Mouse (Mus musculus) intestine, embryonic 15.5 days (tissue): Measurements from ENCODE around the gene Fbxo36. TPM values are rescaled to one million over a fixed set of nuclear protein-coding genes. Genes with fewer than 3 reads are reported as not detected.

Experiments
- ATAC-seq: fragments of 200-750 bp; cut with Nextera tagmentation; 2 replicates; pipeline ENCODE4 v1.8.0; 2017; ENCODE audit warnings: moderate TSS enrichment, moderate library complexity
- H3K27ac ChIP-seq: fragments of 300-500 bp; sonication (generic); 2 replicates; pipeline ENCODE4 v1.5.1; 2015; ENCODE audit warnings: mild to moderate bottlenecking, inconsistent platforms
- H3K27me3 ChIP-seq: fragments of 300-500 bp; sonication (generic); replicated peaks from 2 replicates; pipeline ENCODE4 v1.6.1; 2015; ENCODE audit warnings: inconsistent platforms
- H3K36me3 ChIP-seq: fragments of 300-500 bp; sonication (generic); 2 replicates; pipeline ENCODE4 v1.6.1; 2015; ENCODE audit warnings: inconsistent platforms
- H3K4me1 ChIP-seq: fragments of 300-500 bp; sonication (generic); replicated peaks from 2 replicates; pipeline ENCODE4 v1.6.1; 2015; ENCODE audit warnings: inconsistent platforms
- H3K4me2 ChIP-seq: fragments of 300-500 bp; sonication (generic); replicated peaks from 2 replicates; pipeline ENCODE4 v1.6.1; 2015; ENCODE audit warnings: mild to moderate bottlenecking, inconsistent platforms
- H3K4me3 ChIP-seq: fragments of 300-500 bp; sonication (generic); replicated peaks from 2 replicates; pipeline ENCODE4 v1.5.1; 2015; ENCODE audit warnings: inconsistent platforms
- H3K9ac ChIP-seq: fragments of 300-500 bp; sonication (generic); 2 replicates; pipeline ENCODE4 v1.6.1; 2015; ENCODE audit warnings: inconsistent platforms
- H3K9me3 ChIP-seq: fragments of 300-500 bp; sonication (generic); 2 replicates; pipeline ENCODE4 v1.6.1; 2016; ENCODE audit warnings: inconsistent platforms
- WGBS: fragments of 180-500 bp; shearing (Covaris S2); methylation state at CpG from one replicate; pipeline ENCODE4 v1.1.7; 2015; 5-methylcytosine and 5-hydroxymethylcytosine counted together
- polyA plus RNA-seq: library from polyadenylated mRNA; unstranded; fragments of >200 nt; fragmentation: Nextera tagmentation; extraction: Ambion mirVana; gene quantifications from 2 replicates; pipeline ENCODE4 v1.2.1, GENCODE M21; 2015

Fbxo36 gene
- polyA plus RNA-seq, result 12.3 and 14.9 TPM in 2 replicates

- peak within 1 kb of the TSS; percentile 69 for H3K4me2 ChIP-seq
- H3K27me3 ChIP-seq, result no peaks in the 10 kb centered on the region
- no peaks in the 10 kb centered on the region for H3K9me3 ChIP-seq
- peak within 1 kb of the TSS; percentile 94 for H3K4me3 ChIP-seq
- under 1% methylated on average over 54 of the region's 54 CpGs for WGBS
- peak within 1 kb of the TSS; percentile 99 for H3K27ac ChIP-seq
- no peaks in the 10 kb centered on the region for H3K4me1 ChIP-seq
- peak within 1 kb of the TSS; percentile 97 for H3K9ac ChIP-seq
- peak; percentile 86 for ATAC-seq
- no peaks in the 10 kb centered on the region for H3K36me3 ChIP-seq
Observed at GRCm38 (mm10) chr1:84839309-84840017, at the start of gene Fbxo36. Gene Fbxo36 (plus strand): TSS chr1:84839841.

DNA sequence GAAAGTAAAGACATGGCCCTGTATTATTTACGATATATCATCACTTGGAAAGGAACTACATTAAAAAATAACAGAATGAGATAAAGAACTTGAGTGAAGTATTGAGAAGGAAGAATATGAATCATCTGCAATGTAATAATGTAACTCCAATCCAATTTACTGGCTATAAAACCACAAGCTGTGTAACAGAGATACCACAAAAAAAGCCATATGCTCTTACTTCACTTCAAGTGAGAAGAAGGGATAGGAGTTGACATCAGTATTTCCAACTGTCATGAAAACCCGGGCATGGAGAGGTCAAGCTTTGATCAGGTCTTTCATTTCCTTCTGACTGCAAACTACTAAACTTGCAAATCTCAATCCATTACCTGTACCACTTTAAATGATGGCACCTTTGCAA is 48.2 kb upstream of the Fbxo36 start:
- H3K4me1 ChIP-seq, result no peaks in the 10 kb centered on the region
- H3K4me2 ChIP-seq, result no peak overlapping the region
- peaks cover 16% of the 10 kb centered on the region; the same call in 1 of the 2 replicates for H3K36me3 ChIP-seq
- no peak overlapping the region for H3K4me3 ChIP-seq
- no peaks in the 10 kb centered on the region for H3K9me3 ChIP-seq
- no peaks in the 10 kb centered on the region for H3K27me3 ChIP-seq
- H3K27ac ChIP-seq, result no peak overlapping the region
- H3K9ac ChIP-seq, result no peak overlapping the region
- no peak for ATAC-seq
- 92% methylated on average over 2 of the region's 2 CpGs for WGBS

- Histone ChIP-seq H3K27me3 (no peaks in the 10 kb centered on the region), H3K9ac (no peak overlapping the region), H3K36me3 (0 out of 2 replicates have a peak, but pooled peaks cover 12% of the 10 kb centered on the region), H3K9me3 (no peaks in the 10 kb centered on the region), H3K4me2 (no peak overlapping the region), H3K27ac (no peak overlapping the region), H3K4me1 (no peaks in the 10 kb centered on the region), H3K4me3 (no peak overlapping the region)
- 92% methylated on average over 7 of the region's 7 CpGs for WGBS
- ATAC-seq, result no peak
Observed at GRCm38 (mm10) chr1:84795335-84795734, 44.3 kb upstream of the Fbxo36 start.

DNA sequence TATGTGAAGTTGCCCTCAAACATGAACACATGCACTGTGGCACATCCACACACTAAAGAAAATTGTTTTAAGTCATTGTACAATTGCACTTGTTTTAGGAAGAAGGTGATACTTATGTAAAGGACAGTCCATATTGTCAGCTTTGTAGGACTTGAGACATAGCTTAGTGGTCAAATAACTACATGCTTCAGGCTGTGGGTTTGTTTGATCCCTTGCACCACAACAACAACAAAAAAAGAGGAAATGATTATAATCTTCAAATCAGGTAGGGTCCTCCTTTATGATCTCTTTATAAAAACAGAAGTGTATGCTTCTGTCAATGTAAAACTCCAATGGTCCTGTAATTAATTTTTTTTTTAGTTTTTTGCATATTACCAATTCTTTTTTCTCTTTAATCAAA is 40.5 kb upstream of the Fbxo36 start:
- Histone ChIP-seq H3K27ac (no peak overlapping the region), H3K4me2 (no peak overlapping the region), H3K9ac (no peak overlapping the region), H3K27me3 (no peaks in the 10 kb centered on the region), H3K36me3 (0 out of 2 replicates have a peak, but pooled peaks cover 2% of the 10 kb centered on the region), H3K4me1 (0 out of 2 replicates have a peak, but pooled peaks cover 2% of the 10 kb centered on the region), H3K9me3 (no peaks in the 10 kb centered on the region), H3K4me3 (no peak overlapping the region)
- ATAC-seq, result no peak

- Histone ChIP-seq H3K27ac (no peak overlapping the region), H3K36me3 (no peaks in the 10 kb centered on the region), H3K4me2 (no peak overlapping the region), H3K9ac (no peak overlapping the region), H3K4me3 (no peak overlapping the region), H3K9me3 (no peaks in the 10 kb centered on the region), H3K4me1 (0 out of 2 replicates have a peak, but pooled peaks cover 2% of the 10 kb centered on the region), H3K27me3 (no peaks in the 10 kb centered on the region)
- ATAC-seq, result 0 out of 2 replicates have a peak, but pooled peaks have one; percentile 51
- 37% methylated on average over 1 of the region's 1 CpGs for WGBS
Observed at GRCm38 (mm10) chr1:84803788-84804187, 35.9 kb upstream of the Fbxo36 start.

DNA sequence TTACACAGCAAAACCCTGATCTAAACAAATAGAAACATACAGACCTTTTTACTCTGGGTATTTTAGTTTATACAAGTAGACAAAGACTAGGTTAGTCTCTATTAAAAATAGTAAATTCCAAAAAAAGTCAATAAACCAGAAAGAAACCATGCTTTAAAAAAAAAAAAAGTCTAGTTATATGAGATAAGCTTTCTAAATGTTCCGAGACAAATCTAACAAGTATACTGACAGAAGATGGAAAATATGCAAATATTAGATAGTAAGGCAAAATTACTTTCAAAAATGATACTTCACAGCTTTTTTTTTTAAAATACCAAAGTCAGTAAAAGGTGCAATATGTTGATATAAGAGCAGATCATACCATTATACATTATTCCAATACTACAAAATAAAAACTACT is 22.0 kb upstream of the Fbxo36 start:
- Histone ChIP-seq H3K36me3 (no peaks in the 10 kb centered on the region), H3K4me1 (no peaks in the 10 kb centered on the region), H3K9ac (no peak overlapping the region), H3K9me3 (no peaks in the 10 kb centered on the region), H3K4me2 (no peak overlapping the region), H3K4me3 (no peak overlapping the region), H3K27me3 (no peaks in the 10 kb centered on the region), H3K27ac (no peak overlapping the region)
- no peak for ATAC-seq
- WGBS, result 88% methylated on average over 1 of the region's 1 CpGs

GRCm38 (mm10) chr1:84825091-84825490 is 14.6 kb upstream of the Fbxo36 start:
- no peak for ATAC-seq
- WGBS, result 53% methylated on average over 2 of the region's 2 CpGs

DNA sequence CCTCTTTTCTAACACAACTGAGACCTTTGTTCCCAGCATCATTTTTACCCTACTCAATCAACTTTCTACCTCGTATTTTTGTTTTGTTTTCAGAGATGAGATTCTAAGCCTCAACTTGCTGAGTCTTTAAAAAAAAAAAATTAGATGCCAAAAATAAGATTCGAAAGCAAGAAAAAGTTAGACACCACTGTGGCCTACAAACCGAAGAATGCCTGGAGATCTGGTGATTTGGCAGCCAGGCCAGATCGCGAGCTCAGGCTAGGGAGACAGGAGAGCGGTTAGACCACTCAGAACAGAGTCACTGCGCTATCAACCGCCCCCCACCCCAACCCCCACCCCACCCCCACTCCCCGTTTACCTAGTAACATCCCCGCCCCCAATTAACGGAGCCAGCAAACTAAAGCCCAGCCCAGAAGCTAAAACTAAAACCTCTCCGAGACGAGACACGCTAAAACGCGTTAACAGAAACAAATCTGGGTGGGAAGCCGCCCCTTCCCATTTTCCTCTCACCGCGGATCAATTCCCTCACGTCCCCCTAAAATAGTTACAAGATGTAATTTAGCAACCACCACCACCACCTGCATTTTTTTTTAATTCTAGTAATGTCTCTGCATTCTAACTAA is 2.0 kb upstream of the Fbxo36 start:
- no peak overlapping the region for H3K27ac ChIP-seq
- 4% methylated on average over 20 of the region's 20 CpGs for WGBS
- no peaks in the 10 kb centered on the region for H3K36me3 ChIP-seq
- no peak for ATAC-seq
- H3K9ac ChIP-seq, result peak overlapping the region; percentile 97
- H3K4me1 ChIP-seq, result no peaks in the 10 kb centered on the region
- H3K9me3 ChIP-seq, result no peaks in the 10 kb centered on the region
- H3K27me3 ChIP-seq, result no peaks in the 10 kb centered on the region
- peak overlapping the region; percentile 94 for H3K4me3 ChIP-seq
- H3K4me2 ChIP-seq, result peak overlapping the region; percentile 66

More at GRCm38 (mm10) chr1:84825091-84825490, 14.6 kb upstream of the Fbxo36 start:
- no peaks in the 10 kb centered on the region for H3K27me3 ChIP-seq
- no peaks in the 10 kb centered on the region for H3K4me1 ChIP-seq
- H3K36me3 ChIP-seq, result peaks cover 3% of the 10 kb centered on the region; the same call in 1 of the 2 replicates
- H3K27ac ChIP-seq, result no peak overlapping the region
- no peaks in the 10 kb centered on the region for H3K9me3 ChIP-seq
- H3K9ac ChIP-seq, result no peak overlapping the region
- H3K4me3 ChIP-seq, result no peak overlapping the region
- H3K4me2 ChIP-seq, result no peak overlapping the region

- peak; percentile 7 for ATAC-seq
Observed at GRCm38 (mm10) chr1:84838156-84838555, 1.5 kb upstream of the Fbxo36 start.

GRCm38 (mm10) chr1:84838621-84839151 is 955 bp upstream of the Fbxo36 start:
- peak; percentile 57 for ATAC-seq
- no peaks in the 10 kb centered on the region for H3K9me3 ChIP-seq
- peak overlapping the region; percentile 94 for H3K4me3 ChIP-seq
- peak overlapping the region; percentile 97 for H3K9ac ChIP-seq
- H3K27me3 ChIP-seq, result no peaks in the 10 kb centered on the region
- H3K36me3 ChIP-seq, result no peaks in the 10 kb centered on the region
- H3K4me1 ChIP-seq, result no peaks in the 10 kb centered on the region
- peak overlapping the region; percentile 99 for H3K27ac ChIP-seq
- peak overlapping the region; percentile 66 for H3K4me2 ChIP-seq
- under 1% methylated on average over 38 of the region's 44 CpGs for WGBS

More at GRCm38 (mm10) chr1:84838156-84838555, 1.5 kb upstream of the Fbxo36 start:
- Histone ChIP-seq H3K9ac (peak overlapping the region; percentile 97), H3K4me3 (peak overlapping the region; percentile 94), H3K4me1 (no peaks in the 10 kb centered on the region), H3K9me3 (no peaks in the 10 kb centered on the region), H3K36me3 (no peaks in the 10 kb centered on the region), H3K4me2 (peak overlapping the region; percentile 66), H3K27me3 (no peaks in the 10 kb centered on the region), H3K27ac (peak overlapping the region; percentile 99)
- under 1% methylated on average over 22 of the region's 22 CpGs for WGBS

DNA sequence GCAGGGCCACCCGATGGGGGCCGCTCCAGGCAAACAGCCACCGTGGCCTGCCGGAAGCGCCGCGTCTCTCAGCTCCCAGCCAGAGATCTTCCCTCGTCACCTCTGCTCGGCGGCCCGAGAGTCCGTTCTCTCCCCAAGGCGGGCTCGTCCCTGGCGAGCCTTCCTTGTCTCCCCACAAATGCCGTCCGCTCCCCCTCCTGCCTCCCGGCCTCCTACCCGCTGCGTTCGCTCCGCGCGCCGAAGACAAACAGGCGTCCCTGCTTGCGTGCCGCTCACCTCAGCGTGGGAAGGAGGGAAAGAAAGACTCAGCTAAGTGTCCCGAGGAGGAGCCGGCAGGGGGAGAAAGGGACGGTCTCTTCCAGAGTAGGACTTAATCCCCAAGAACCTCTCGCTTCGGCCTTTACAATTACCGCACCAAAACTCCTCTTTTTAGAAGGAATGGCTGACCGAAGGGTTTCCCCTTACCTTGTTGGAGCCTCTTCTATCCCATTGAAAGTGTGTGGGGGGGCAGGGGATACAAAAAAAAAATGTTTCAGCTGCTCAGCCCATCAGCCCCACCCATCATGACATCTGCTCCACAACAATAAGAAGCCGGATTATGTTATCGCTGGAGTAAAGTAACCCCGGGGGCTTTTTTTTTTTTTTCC is 500 bp downstream of the Fbxo36 start, which contains the start of gene Trip12:
Gene Trip12, minus strand, starts transcription at position 499 of the 647 bp plus-strand sequence.
- under 1% methylated on average over 39 of the region's 39 CpGs for WGBS
- peak; percentile 66 for ATAC-seq

DNA sequence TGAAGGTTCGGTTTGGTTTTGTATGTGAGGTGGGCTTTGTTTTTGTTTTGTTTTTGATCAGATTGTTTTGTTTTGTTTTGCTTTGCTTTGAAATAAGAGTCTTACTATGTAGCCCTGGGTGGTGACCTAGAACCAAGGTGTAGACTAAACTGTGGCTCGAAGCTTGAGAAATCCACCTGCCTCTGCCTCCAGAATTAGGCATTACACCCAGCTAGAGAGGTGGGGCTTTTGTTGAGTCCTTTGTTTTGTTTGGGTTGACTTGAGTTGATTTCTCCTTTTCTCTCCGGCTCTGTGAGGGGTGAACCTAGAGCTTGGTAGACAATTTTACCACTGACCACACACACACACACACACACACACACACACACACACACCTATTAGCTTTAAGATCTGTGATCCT is 1.4 kb downstream of the Fbxo36 start:
- Histone ChIP-seq H3K27ac (no peak overlapping the region), H3K4me3 (no peak overlapping the region), H3K4me2 (peak overlapping the region; percentile 69; the same call in 1 of the 2 replicates), H3K9ac (no peak overlapping the region), H3K9me3 (no peaks in the 10 kb centered on the region), H3K36me3 (no peaks in the 10 kb centered on the region), H3K4me1 (no peaks in the 10 kb centered on the region), H3K27me3 (no peaks in the 10 kb centered on the region)
- 66% methylated on average over 3 of the region's 3 CpGs for WGBS
- no peak for ATAC-seq

More for the DNA sequence above, 500 bp downstream of the Fbxo36 start, which contains the start of gene Trip12:
- H3K4me1 ChIP-seq, result no peaks in the 10 kb centered on the region
- H3K9ac ChIP-seq, result peak within 1 kb of the TSS; percentile 97
- H3K4me2 ChIP-seq, result peak within 1 kb of the TSS; percentile 69
- peak within 1 kb of the TSS; percentile 99 for H3K27ac ChIP-seq
- H3K27me3 ChIP-seq, result no peaks in the 10 kb centered on the region
- no peaks in the 10 kb centered on the region for H3K36me3 ChIP-seq
- H3K4me3 ChIP-seq, result peak within 1 kb of the TSS; percentile 94
- H3K9me3 ChIP-seq, result no peaks in the 10 kb centered on the region
